Mouse (Mus musculus): Measurements from ENCODE around the gene Gm49373. TPM values are rescaled to one million over a fixed set of nuclear protein-coding genes. Genes with fewer than 3 reads are reported as not detected.
"Not testable (repeated sequence)": the region's sequence is repeated elsewhere in the genome, so short reads cannot be mapped to it uniquely, and the experiment has no call there.

Gene Gm49373
- polyA plus RNA-seq, 1 experiment from 2014 or later, result 2.4 TPM

- Histone ChIP-seq H3K4me1 (no peaks in the 10 kb centered on the region), H3K4me3 (no peak overlapping the region), H3K27me3 (replicated peaks) (no peaks in the 10 kb centered on the region), H3K4me2 (no peak overlapping the region), H3K9ac (no peak overlapping the region), H3K9me3 (no peaks in the 10 kb centered on the region), H3K36me3 (replicated peaks) (no peaks in the 10 kb centered on the region), H3K27ac (no peak overlapping the region)
- ATAC-seq (replicated peaks), result no peak
- 71% methylated on average over 10 of the region's 10 CpGs for WGBS
These were observed 21.3 kb downstream of the Gm49373 start for GRCm38 (mm10) chr9:21051578-21051977.

GRCm38 (mm10) chr9:21045235-21045634 is 27.7 kb downstream of the Gm49373 start:
- Histone ChIP-seq H3K9me3 (no peaks in the 10 kb centered on the region), H3K9ac (no peak overlapping the region), H3K4me2 (no peak overlapping the region), H3K4me1 (no peaks in the 10 kb centered on the region), H3K36me3 (replicated peaks) (no peaks in the 10 kb centered on the region), H3K27me3 (replicated peaks) (peaks cover 4% of the 10 kb centered on the region), H3K4me3 (no peak overlapping the region), H3K27ac (no peak overlapping the region)
- WGBS, result 84% methylated on average over 3 of the region's 3 CpGs
- no peak for ATAC-seq (replicated peaks)

GRCm38 (mm10) chr9:21044785-21045184 is 28.1 kb downstream of the Gm49373 start:
- not testable (repeated sequence) for H3K4me1 ChIP-seq; H3K36me3 ChIP-seq (replicated peaks); H3K4me2 ChIP-seq; ATAC-seq (replicated peaks); H3K9ac ChIP-seq; H3K27ac ChIP-seq; H3K9me3 ChIP-seq; H3K27me3 ChIP-seq (replicated peaks); H3K4me3 ChIP-seq
- WGBS, result 57% methylated on average over 1 of the region's 1 CpGs

GRCm38 (mm10) chr9:21043563-21043962 is 29.3 kb downstream of the Gm49373 start:
- H3K27ac ChIP-seq, result no peak overlapping the region
- H3K4me3 ChIP-seq, result no peak overlapping the region
- no peak overlapping the region for H3K9ac ChIP-seq
- ATAC-seq (replicated peaks), result no peak
- WGBS, result 83% methylated on average over 4 of the region's 4 CpGs
- H3K4me2 ChIP-seq, result no peak overlapping the region
- H3K27me3 ChIP-seq (replicated peaks), result peaks cover 20% of the 10 kb centered on the region
- peaks cover 2% of the 10 kb centered on the region for H3K4me1 ChIP-seq
- H3K9me3 ChIP-seq, result no peaks in the 10 kb centered on the region
- H3K36me3 ChIP-seq (replicated peaks), result no peaks in the 10 kb centered on the region

GRCm38 (mm10) chr9:21041308-21041707 is 31.6 kb downstream of the Gm49373 start:
- no peak overlapping the region for H3K4me3 ChIP-seq
- no peak overlapping the region for H3K27ac ChIP-seq
- peaks cover 22% of the 10 kb centered on the region for H3K4me1 ChIP-seq
- H3K4me2 ChIP-seq, result no peak overlapping the region
- H3K9me3 ChIP-seq, result no peaks in the 10 kb centered on the region
- H3K9ac ChIP-seq, result no peak overlapping the region
- ATAC-seq (replicated peaks), result no peak
- H3K36me3 ChIP-seq (replicated peaks), result no peaks in the 10 kb centered on the region
- peaks cover 42% of the 10 kb centered on the region for H3K27me3 ChIP-seq (replicated peaks)
- 58% methylated on average over 4 of the region's 4 CpGs for WGBS

- Histone ChIP-seq H3K36me3 (replicated peaks) (no peaks in the 10 kb centered on the region), H3K4me3 (no peak overlapping the region), H3K4me1 (peaks cover 33% of the 10 kb centered on the region), H3K27ac (no peak overlapping the region), H3K27me3 (replicated peaks) (peaks cover 58% of the 10 kb centered on the region), H3K9ac (no peak overlapping the region), H3K4me2 (no peak overlapping the region), H3K9me3 (no peaks in the 10 kb centered on the region)
- WGBS, result 74% methylated on average over 3 of the region's 3 CpGs
- ATAC-seq (replicated peaks), result no peak
These were observed 33.1 kb downstream of the Gm49373 start for GRCm38 (mm10) chr9:21039779-21040178.

- no peak overlapping the region for H3K27ac ChIP-seq
- peak overlapping the region; percentile 87 for H3K4me2 ChIP-seq
- 1% methylated on average over 31 of the region's 31 CpGs for WGBS
- no peaks in the 10 kb centered on the region for H3K36me3 ChIP-seq (replicated peaks)
- H3K9me3 ChIP-seq, result no peaks in the 10 kb centered on the region
- peak; percentile 87 for ATAC-seq (replicated peaks)
- H3K4me3 ChIP-seq, result peak overlapping the region; percentile 57
- peaks cover 79% of the 10 kb centered on the region for H3K27me3 ChIP-seq (replicated peaks)
- H3K4me1 ChIP-seq, result peaks cover 46% of the 10 kb centered on the region
- H3K9ac ChIP-seq, result peak overlapping the region; percentile 69
These were observed 35.4 kb downstream of the Gm49373 start for GRCm38 (mm10) chr9:21037481-21037891.

GRCm38 (mm10) chr9:21036666-21037065 is 36.2 kb downstream of the Gm49373 start:
- Histone ChIP-seq H3K9ac (no peak overlapping the region; the same call in 1 of the 2 replicates), H3K4me2 (peak overlapping the region; percentile 87), H3K4me3 (peak overlapping the region; percentile 57), H3K36me3 (replicated peaks) (no peaks in the 10 kb centered on the region), H3K27me3 (replicated peaks) (peaks cover 86% of the 10 kb centered on the region), H3K27ac (no peak overlapping the region), H3K4me1 (peaks cover 54% of the 10 kb centered on the region), H3K9me3 (no peaks in the 10 kb centered on the region)
- WGBS, result 5% methylated on average over 22 of the region's 22 CpGs
- ATAC-seq (replicated peaks), result 0 out of 2 replicates have a peak, but pooled peaks have one; percentile 10

- peaks cover 59% of the 10 kb centered on the region for H3K4me1 ChIP-seq
- no peak overlapping the region for H3K27ac ChIP-seq
- peak overlapping the region; percentile 87 for H3K4me2 ChIP-seq
- peak overlapping the region; percentile 57 for H3K4me3 ChIP-seq
- H3K9ac ChIP-seq, result no peak overlapping the region
- H3K27me3 ChIP-seq (replicated peaks), result peaks cover 89% of the 10 kb centered on the region
- H3K9me3 ChIP-seq, result no peaks in the 10 kb centered on the region
- ATAC-seq (replicated peaks), result no peak
- 8% methylated on average over 20 of the region's 20 CpGs for WGBS
- no peaks in the 10 kb centered on the region for H3K36me3 ChIP-seq (replicated peaks)
These were observed 36.7 kb downstream of the Gm49373 start for GRCm38 (mm10) chr9:21036161-21036560.

- Histone ChIP-seq H3K27ac (no peak overlapping the region), H3K4me3 (peak overlapping the region; percentile 6; the same call in 1 of the 2 replicates), H3K27me3 (replicated peaks) (peaks cover 90% of the 10 kb centered on the region), H3K9me3 (no peaks in the 10 kb centered on the region), H3K4me2 (peak overlapping the region; percentile 87), H3K4me1 (peaks cover 65% of the 10 kb centered on the region), H3K9ac (no peak overlapping the region), H3K36me3 (replicated peaks) (no peaks in the 10 kb centered on the region)
- ATAC-seq (replicated peaks), result no peak
- WGBS, result 17% methylated on average over 9 of the region's 9 CpGs
These were observed 37.3 kb downstream of the Gm49373 start for GRCm38 (mm10) chr9:21035586-21035985.

GRCm38 (mm10) chr9:21034481-21035085 is 38.3 kb downstream of the Gm49373 start:
- peak overlapping the region; percentile 87; the same call in 1 of the 2 replicates for H3K4me2 ChIP-seq
- no peak for ATAC-seq (replicated peaks)
- WGBS, result 6% methylated on average over 17 of the region's 17 CpGs

GRCm38 (mm10) chr9:21033136-21033535 is 39.8 kb downstream of the Gm49373 start:
- Histone ChIP-seq H3K27me3 (replicated peaks) (peaks cover 90% of the 10 kb centered on the region), H3K4me2 (peak overlapping the region; percentile 98), H3K36me3 (replicated peaks) (no peaks in the 10 kb centered on the region), H3K9me3 (no peaks in the 10 kb centered on the region), H3K4me3 (peak overlapping the region; percentile 59), H3K4me1 (peaks cover 74% of the 10 kb centered on the region), H3K27ac (no peak overlapping the region), H3K9ac (no peak overlapping the region)
- ATAC-seq (replicated peaks), result no peak
- under 1% methylated on average over 34 of the region's 34 CpGs for WGBS

More at GRCm38 (mm10) chr9:21034481-21035085, 38.3 kb downstream of the Gm49373 start:
- H3K27ac ChIP-seq, result no peak overlapping the region
- H3K9me3 ChIP-seq, result no peaks in the 10 kb centered on the region
- H3K27me3 ChIP-seq (replicated peaks), result peaks cover 90% of the 10 kb centered on the region
- H3K36me3 ChIP-seq (replicated peaks), result no peaks in the 10 kb centered on the region
- no peak overlapping the region for H3K4me3 ChIP-seq
- H3K4me1 ChIP-seq, result peaks cover 75% of the 10 kb centered on the region
- no peak overlapping the region for H3K9ac ChIP-seq

- 3% methylated on average over 7 of the region's 7 CpGs for WGBS
- peaks cover 70% of the 10 kb centered on the region for H3K4me1 ChIP-seq
These were observed 40.4 kb downstream of the Gm49373 start for GRCm38 (mm10) chr9:21032491-21032890.

More at GRCm38 (mm10) chr9:21032491-21032890, 40.4 kb downstream of the Gm49373 start:
- ATAC-seq (replicated peaks), result no peak
- Histone ChIP-seq H3K36me3 (replicated peaks) (no peaks in the 10 kb centered on the region), H3K4me2 (peak overlapping the region; percentile 98), H3K9ac (peak overlapping the region; percentile 63), H3K27ac (no peak overlapping the region), H3K27me3 (replicated peaks) (peaks cover 90% of the 10 kb centered on the region), H3K4me3 (peak overlapping the region; percentile 59), H3K9me3 (no peaks in the 10 kb centered on the region)

Measured in midbrain, embryonic 15.5 days (tissue).